Mouse (Mus musculus) embryonic facial prominence, embryonic 15.5 days (tissue): ENCODE data around the gene Tesmin. TPM values are rescaled to one million over a fixed set of nuclear protein-coding genes. Genes with fewer than 3 reads are reported as not detected.
A peak's percentile ranks its signal among the peaks of the same experiment; 100 is the strongest.

ENCODE experiments used
- ATAC-seq: fragments of 200-750 bp; cut with Nextera tagmentation; 2 replicates; pipeline ENCODE4 v1.8.0; 2017; ENCODE audit warnings: low read depth, moderate TSS enrichment; ENCODE audit not compliant: insufficient number of reproducible peaks, low FRiP score, low TSS enrichment
- H3K27ac ChIP-seq: fragments of 300-500 bp; sonication (generic); replicated peaks from 2 replicates; pipeline ENCODE4 v1.5.1; 2015; ENCODE audit warnings: mild to moderate bottlenecking, inconsistent platforms
- H3K27me3 ChIP-seq: fragments of 300-500 bp; sonication (generic); 2 replicates; pipeline ENCODE4 v1.6.1; 2015; ENCODE audit warnings: inconsistent platforms
- H3K36me3 ChIP-seq: fragments of 300-500 bp; sonication (generic); 2 replicates; pipeline ENCODE4 v1.6.1; 2015; ENCODE audit warnings: mild to moderate bottlenecking, inconsistent platforms
- H3K4me1 ChIP-seq: fragments of 300-500 bp; sonication (generic); 2 replicates; pipeline ENCODE4 v1.6.1; 2015; ENCODE audit warnings: inconsistent platforms
- H3K4me2 ChIP-seq: fragments of 300-500 bp; sonication (generic); replicated peaks from 2 replicates; pipeline ENCODE4 v1.6.1; 2015; ENCODE audit warnings: mild to moderate bottlenecking, inconsistent platforms
- H3K4me3 ChIP-seq: fragments of 300-500 bp; sonication (generic); replicated peaks from 2 replicates; pipeline ENCODE4 v1.5.1; 2015; ENCODE audit warnings: mild to moderate bottlenecking, inconsistent platforms
- H3K9ac ChIP-seq: fragments of 300-500 bp; sonication (generic); 2 replicates; pipeline ENCODE4 v1.6.1; 2015; ENCODE audit warnings: inconsistent platforms
- H3K9me3 ChIP-seq: fragments of 300-500 bp; sonication (generic); replicated peaks from 2 replicates; pipeline ENCODE4 v1.6.1; 2016; ENCODE audit warnings: inconsistent platforms
- WGBS: fragments of 180-500 bp; shearing (Covaris S2); methylation state at CpG from one replicate; pipeline ENCODE4 v1.1.7; 2015; 5-methylcytosine and 5-hydroxymethylcytosine counted together
- polyA plus RNA-seq: library from polyadenylated mRNA; unstranded; fragments of >200 nt; fragmentation: Nextera tagmentation; extraction: Ambion mirVana; gene quantifications from 2 replicates; pipeline ENCODE4 v1.2.1, GENCODE M21; 2015

Tesmin gene
- polyA plus RNA-seq, 1 experiment from 2014 or later: 0.65 TPM

GRCm38 (mm10) chr19:3363510-3363909 is 25.1 kb upstream of the Tesmin start:
- Histone ChIP-seq H3K36me3 (peaks cover 41% of the 10 kb centered on the region), H3K27me3 (no peaks in the 10 kb centered on the region), H3K27ac (no peak overlapping the region), H3K4me3 (no peak overlapping the region), H3K4me2 (no peak overlapping the region), H3K9ac (no peak overlapping the region), H3K9me3 (no peaks in the 10 kb centered on the region), H3K4me1 (no peaks in the 10 kb centered on the region)
- WGBS: 87% methylated on average over 4 of the region's 4 CpGs
- no peak for ATAC-seq

DNA sequence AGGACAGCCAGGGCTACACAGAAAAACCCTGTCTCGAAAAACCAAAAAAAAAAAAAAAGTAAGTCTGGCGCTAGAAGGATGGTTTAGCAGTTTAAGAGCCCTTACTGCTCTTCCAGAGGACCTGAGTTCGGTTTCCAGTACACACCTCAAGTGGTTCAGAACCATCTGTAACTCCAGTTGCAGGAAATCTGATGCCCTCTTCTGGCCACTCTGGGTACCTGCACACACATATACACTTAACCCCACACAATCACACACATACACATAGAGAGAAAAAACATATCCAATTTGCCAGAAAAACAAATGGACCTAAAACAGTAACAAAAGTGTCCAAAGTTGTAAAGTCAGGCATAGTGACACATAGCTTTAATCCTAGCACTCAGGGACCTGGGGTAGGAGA is 23.6 kb upstream of the Tesmin start:
- Histone ChIP-seq H3K27ac (no peak overlapping the region), H3K4me1 (no peaks in the 10 kb centered on the region), H3K9me3 (no peaks in the 10 kb centered on the region), H3K9ac (no peak overlapping the region), H3K27me3 (no peaks in the 10 kb centered on the region), H3K4me2 (no peak overlapping the region), H3K36me3 (peaks cover 42% of the 10 kb centered on the region), H3K4me3 (no peak overlapping the region)
- no peak for ATAC-seq
- 91% methylated on average over 3 of the region's 3 CpGs for WGBS

DNA sequence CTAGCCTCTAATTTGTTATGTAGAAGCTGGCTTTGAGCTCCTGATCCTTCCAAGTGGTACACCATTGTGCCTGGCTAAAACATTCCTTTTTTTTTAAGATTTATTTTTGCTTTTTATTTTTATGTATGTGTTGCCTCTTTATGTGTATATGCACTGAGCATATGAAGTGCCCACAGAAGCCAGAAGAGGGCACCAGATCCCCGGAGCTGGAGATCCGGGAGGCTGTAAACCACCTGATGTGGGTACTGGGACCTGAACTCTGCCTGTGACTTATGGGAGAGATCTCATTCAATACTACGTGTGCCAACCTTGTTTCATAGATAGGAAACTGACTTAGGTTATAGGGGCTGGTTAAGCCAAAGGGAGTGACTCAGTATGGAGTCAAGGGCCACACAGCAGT is 20.4 kb upstream of the Tesmin start:
- 89% methylated on average over 3 of the region's 3 CpGs for WGBS
- Histone ChIP-seq H3K27me3 (no peaks in the 10 kb centered on the region), H3K27ac (no peak overlapping the region), H3K36me3 (peaks cover 29% of the 10 kb centered on the region), H3K4me2 (no peak overlapping the region), H3K4me3 (no peak overlapping the region), H3K9ac (no peak overlapping the region), H3K4me1 (peaks cover under 1% of the 10 kb centered on the region; the same call in 1 of the 2 replicates), H3K9me3 (no peaks in the 10 kb centered on the region)
- ATAC-seq: no peak

DNA sequence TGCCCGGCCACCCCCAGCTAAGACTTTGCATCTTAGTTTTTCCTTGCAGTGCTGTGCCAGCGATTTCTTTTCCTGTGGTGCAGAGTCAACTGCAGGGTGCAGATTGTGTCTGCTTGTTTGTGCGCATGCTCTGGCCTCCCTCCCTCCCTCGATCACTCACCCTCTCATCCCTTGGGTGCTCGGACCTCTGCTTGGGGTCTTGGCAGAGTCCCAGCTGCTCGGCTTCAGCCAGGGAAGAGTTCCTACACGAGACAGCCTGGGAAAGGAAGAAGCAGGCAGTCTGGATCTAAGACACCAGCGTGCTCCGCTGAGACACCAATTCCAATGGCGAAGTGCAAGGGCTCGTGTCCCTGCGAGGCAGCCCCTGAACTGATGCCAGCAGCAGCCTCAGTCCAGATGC is 15.3 kb upstream of the Tesmin start:
- ATAC-seq: no peak
- Histone ChIP-seq H3K4me1 (peaks cover 4% of the 10 kb centered on the region; the same call in 1 of the 2 replicates), H3K27me3 (no peaks in the 10 kb centered on the region), H3K9me3 (no peaks in the 10 kb centered on the region), H3K4me2 (no peak overlapping the region), H3K4me3 (no peak overlapping the region), H3K27ac (peak overlapping the region; percentile 34; the same call in 1 of the 2 replicates), H3K9ac (no peak overlapping the region), H3K36me3 (peaks cover 32% of the 10 kb centered on the region)
- 47% methylated on average over 12 of the region's 12 CpGs for WGBS

DNA sequence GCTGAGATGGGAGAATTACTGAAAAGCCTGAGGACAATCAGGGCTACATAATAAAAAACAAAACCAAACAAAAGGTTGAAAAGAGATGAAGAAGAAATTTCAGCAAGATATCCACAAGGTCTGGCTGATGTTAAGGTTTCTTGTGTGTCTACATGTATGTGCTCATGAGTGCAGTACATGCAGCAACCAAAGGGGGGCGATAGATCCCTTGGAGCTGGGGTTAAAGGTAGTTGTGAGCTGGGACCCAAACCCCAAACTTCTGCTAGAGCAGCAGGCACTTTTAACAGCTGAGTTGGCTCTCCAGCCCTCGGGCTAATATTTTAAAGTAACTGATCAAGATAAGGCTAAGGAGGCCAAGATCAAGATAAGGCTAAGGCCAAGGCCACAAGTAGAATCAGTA is 14.6 kb upstream of the Tesmin start:
- peaks cover 4% of the 10 kb centered on the region; the same call in 1 of the 2 replicates for H3K4me1 ChIP-seq
- no peaks in the 10 kb centered on the region for H3K27me3 ChIP-seq
- ATAC-seq: no peak
- no peak overlapping the region for H3K4me3 ChIP-seq
- H3K4me2 ChIP-seq: no peak overlapping the region
- 63% methylated on average over 2 of the region's 2 CpGs for WGBS
- no peak overlapping the region for H3K9ac ChIP-seq
- 0 out of 2 replicates have a peak overlapping the region, but pooled peaks have one; percentile 34 for H3K27ac ChIP-seq
- H3K36me3 ChIP-seq: peaks cover 30% of the 10 kb centered on the region
- no peaks in the 10 kb centered on the region for H3K9me3 ChIP-seq

- ATAC-seq: no peak
- H3K4me1 ChIP-seq: peaks cover 4% of the 10 kb centered on the region; the same call in 1 of the 2 replicates
- H3K27ac ChIP-seq: no peak overlapping the region
- H3K4me3 ChIP-seq: no peak overlapping the region
- peaks cover 39% of the 10 kb centered on the region for H3K36me3 ChIP-seq
- no peaks in the 10 kb centered on the region for H3K9me3 ChIP-seq
- no peaks in the 10 kb centered on the region for H3K27me3 ChIP-seq
- no peak overlapping the region for H3K9ac ChIP-seq
- WGBS: 56% methylated on average over 7 of the region's 7 CpGs
- H3K4me2 ChIP-seq: no peak overlapping the region
Measured at GRCm38 (mm10) chr19:3375945-3376495, 12.6 kb upstream of the Tesmin start.

GRCm38 (mm10) chr19:3376966-3377715 is 11.5 kb upstream of the Tesmin start:
- 30% methylated on average over 4 of the region's 4 CpGs for WGBS
- H3K4me1 ChIP-seq: peaks cover 4% of the 10 kb centered on the region; the same call in 1 of the 2 replicates
- H3K27me3 ChIP-seq: no peaks in the 10 kb centered on the region
- H3K9ac ChIP-seq: no peak overlapping the region
- H3K9me3 ChIP-seq: no peaks in the 10 kb centered on the region
- no peak for ATAC-seq
- H3K27ac ChIP-seq: no peak overlapping the region
- H3K4me3 ChIP-seq: no peak overlapping the region
- peaks cover 47% of the 10 kb centered on the region for H3K36me3 ChIP-seq
- H3K4me2 ChIP-seq: no peak overlapping the region

DNA sequence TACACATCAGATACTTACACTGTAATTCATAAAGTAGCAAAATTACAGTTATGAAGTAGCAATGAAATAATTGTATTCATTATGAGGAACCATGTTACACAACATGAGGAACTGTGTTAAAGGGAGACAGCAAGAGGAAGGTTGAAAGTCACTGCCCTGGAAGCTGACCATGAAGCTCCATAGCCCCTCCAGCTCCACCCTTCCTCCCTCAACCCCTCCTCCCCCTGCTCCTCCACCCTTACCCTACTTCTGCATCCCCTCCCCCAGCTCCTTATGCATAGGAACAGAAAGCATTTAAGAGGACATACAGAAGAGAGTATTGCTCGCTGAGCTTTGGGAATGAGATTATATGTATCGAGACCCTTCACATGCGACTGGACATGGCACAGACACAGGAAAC is 10.0 kb upstream of the Tesmin start:
- 0 out of 2 replicates have a peak, but pooled peaks cover under 1% of the 10 kb centered on the region for H3K4me1 ChIP-seq
- H3K27ac ChIP-seq: no peak overlapping the region
- no peak overlapping the region for H3K4me3 ChIP-seq
- no peaks in the 10 kb centered on the region for H3K27me3 ChIP-seq
- ATAC-seq: no peak
- no peak overlapping the region for H3K4me2 ChIP-seq
- H3K9me3 ChIP-seq: no peaks in the 10 kb centered on the region
- 84% methylated on average over 3 of the region's 3 CpGs for WGBS
- peaks cover 47% of the 10 kb centered on the region for H3K36me3 ChIP-seq
- H3K9ac ChIP-seq: no peak overlapping the region

DNA sequence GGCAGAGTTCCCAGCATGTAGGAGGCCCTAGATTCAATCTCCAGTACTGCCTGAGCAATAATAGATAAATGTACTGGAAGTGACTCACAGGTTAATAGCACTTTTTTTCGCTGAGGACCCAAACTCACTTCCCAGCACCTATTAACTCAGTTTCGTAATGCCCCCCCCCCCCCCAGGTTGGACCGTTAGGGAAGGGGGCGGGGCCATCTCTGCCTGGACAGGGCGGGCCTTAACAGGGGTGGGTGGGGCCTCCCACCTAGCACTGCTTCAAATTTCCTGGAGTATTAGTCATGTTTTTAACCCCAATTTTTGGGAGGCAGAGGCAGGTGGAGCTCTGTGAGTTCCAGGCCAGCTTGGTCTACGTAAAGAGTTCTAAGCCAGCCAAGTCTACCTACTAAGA is 596 bp upstream of the Tesmin start:
- whole genome bisulfite sequencing: 70% methylated on average over 5 of the region's 6 CpGs
- H3K9ac ChIP-seq: no peak overlapping the region
- H3K4me1 ChIP-seq: peaks cover 9% of the 10 kb centered on the region; the same call in 1 of the 2 replicates
- no peak for ATAC-seq
- H3K27me3 ChIP-seq: no peaks in the 10 kb centered on the region
- no peak overlapping the region for H3K4me2 ChIP-seq
- H3K9me3 ChIP-seq: no peaks in the 10 kb centered on the region; the same call in 1 of the 2 replicates
- no peak overlapping the region for H3K27ac ChIP-seq
- H3K36me3 ChIP-seq: peaks cover 9% of the 10 kb centered on the region; the same call in 1 of the 2 replicates
- H3K4me3 ChIP-seq: no peak overlapping the region

- peaks cover 9% of the 10 kb centered on the region; the same call in 1 of the 2 replicates for H3K4me1 ChIP-seq
- H3K4me3 ChIP-seq: peak overlapping the region; percentile 47
- peak; percentile 89 for ATAC-seq
- no peaks in the 10 kb centered on the region; the same call in 1 of the 2 replicates for H3K9me3 ChIP-seq
- WGBS: 1% methylated on average over 43 of the region's 43 CpGs
- no peak overlapping the region for H3K9ac ChIP-seq
- peaks cover 3% of the 10 kb centered on the region; the same call in 1 of the 2 replicates for H3K36me3 ChIP-seq
- peak overlapping the region; percentile 92 for H3K4me2 ChIP-seq
- H3K27ac ChIP-seq: no peak overlapping the region
- H3K27me3 ChIP-seq: no peaks in the 10 kb centered on the region
Measured at GRCm38 (mm10) chr19:3389089-3389488, 432 bp downstream of the Tesmin start.

- H3K9ac ChIP-seq: no peak overlapping the region
- H3K4me3 ChIP-seq: no peak overlapping the region
- peaks cover 9% of the 10 kb centered on the region; the same call in 1 of the 2 replicates for H3K4me1 ChIP-seq
- no peak overlapping the region for H3K27ac ChIP-seq
- no peaks in the 10 kb centered on the region for H3K27me3 ChIP-seq
- H3K9me3 ChIP-seq: no peaks in the 10 kb centered on the region; the same call in 1 of the 2 replicates
- no peaks in the 10 kb centered on the region for H3K36me3 ChIP-seq
- 87% methylated on average over 1 of the region's 1 CpGs for WGBS
- no peak overlapping the region for H3K4me2 ChIP-seq
- ATAC-seq: no peak
Measured at GRCm38 (mm10) chr19:3392384-3392783, 3.7 kb downstream of the Tesmin start.
